Mouse (Mus musculus) heart, adult 9 months (tissue): ENCODE measurements at regions not wholly inside any gene's neighbourhood (a gene's known extent, or its start where the extent isn't known, plus 50 kb on each side); places are given as distances from the start of the nearest gene placed in this dataset.

Source experiments
- DNase-seq, 2 experiments: peaks; one replicate each; pipeline ENCODE4 v3.0.0; 2022; ENCODE audit warnings: low spot score in 2 of 2

- DNase-seq = no peak
Observed at GRCm38 (mm10) chr12:107111908-107112770, 376.3 kb upstream of the 3110018I06Rik start.

GRCm38 (mm10) chr12:107118364-107118763, 370.1 kb upstream of the 3110018I06Rik start:
- no peak for DNase-seq

- no peak for DNase-seq
Observed at GRCm38 (mm10) chr12:107119076-107119475, 369.4 kb upstream of the 3110018I06Rik start.

- no peak for DNase-seq
Observed at GRCm38 (mm10) chr12:107120486-107121186, 367.8 kb upstream of the 3110018I06Rik start.

GRCm38 (mm10) chr12:107121990-107122389, 366.4 kb upstream of the 3110018I06Rik start:
- DNase-seq = no peak

- DNase-seq = no peak
Observed at GRCm38 (mm10) chr12:107123661-107124060, 364.8 kb upstream of the 3110018I06Rik start.

GRCm38 (mm10) chr12:107124263-107124885, 364.1 kb upstream of the 3110018I06Rik start:
- DNase-seq = no peak

- no peak for DNase-seq
Observed at GRCm38 (mm10) chr12:107125201-107125600, 363.2 kb upstream of the 3110018I06Rik start.

GRCm38 (mm10) chr12:107126056-107126455, 362.4 kb upstream of the 3110018I06Rik start:
- DNase-seq = no peak

GRCm38 (mm10) chr12:107127591-107127990, 360.8 kb upstream of the 3110018I06Rik start:
- no peak for DNase-seq

- DNase-seq = no peak
Observed at GRCm38 (mm10) chr12:107129232-107129631, 359.2 kb upstream of the 3110018I06Rik start.

GRCm38 (mm10) chr12:107131351-107131750, 357.1 kb upstream of the 3110018I06Rik start:
- no peak for DNase-seq

GRCm38 (mm10) chr12:107131841-107132240, 356.6 kb upstream of the 3110018I06Rik start:
- DNase-seq = no peak

GRCm38 (mm10) chr12:107132501-107132900, 355.9 kb upstream of the 3110018I06Rik start:
- no peak for DNase-seq

- peak in 1 of 2 experiments; percentile 6 for DNase-seq
Observed at GRCm38 (mm10) chr12:107134353-107134752, 354.1 kb upstream of the 3110018I06Rik start.

GRCm38 (mm10) chr12:107138677-107139400, 349.6 kb upstream of the 3110018I06Rik start:
- DNase-seq = no peak

GRCm38 (mm10) chr12:107140957-107141595, 347.4 kb upstream of the 3110018I06Rik start:
- no peak for DNase-seq

- no peak for DNase-seq
Observed at GRCm38 (mm10) chr12:107142226-107142625, 346.2 kb upstream of the 3110018I06Rik start.

- no peak for DNase-seq
Observed at GRCm38 (mm10) chr12:107146608-107147121, 341.8 kb upstream of the 3110018I06Rik start.

GRCm38 (mm10) chr12:107148451-107148850, 340.0 kb upstream of the 3110018I06Rik start:
- no peak for DNase-seq

- DNase-seq = no peak
Observed at GRCm38 (mm10) chr12:107151089-107151488, 337.3 kb upstream of the 3110018I06Rik start.
